ENCODE assay signal across 7 mouse cellular contexts in the genomic region with DNA sequence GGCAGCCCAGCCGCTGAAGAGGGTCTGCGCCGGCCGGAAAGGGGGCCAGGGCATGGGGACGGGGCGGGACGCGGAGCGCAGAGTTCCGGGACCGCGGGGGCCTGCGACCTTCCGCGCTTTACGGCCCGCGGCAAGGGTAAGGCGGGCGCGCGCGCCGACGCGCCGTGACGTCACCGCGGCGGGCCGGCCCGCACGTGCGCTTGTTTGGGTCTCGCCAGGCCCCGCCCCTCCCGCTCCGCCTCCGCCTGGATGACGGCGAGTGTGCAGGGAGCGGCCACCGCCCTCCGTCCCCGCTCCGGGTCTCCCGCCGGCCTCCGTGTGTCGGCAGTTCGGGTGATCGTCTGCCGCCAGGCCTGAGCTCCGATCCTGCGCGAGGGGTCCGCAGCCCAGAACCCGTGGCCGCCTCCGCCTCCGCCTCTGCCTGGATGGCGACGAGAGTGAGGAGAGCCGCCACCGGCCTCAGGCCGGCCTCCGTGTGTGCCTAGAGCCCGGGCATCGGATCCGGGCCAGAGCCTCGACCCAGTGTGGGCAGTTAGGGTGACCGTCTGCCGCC. TPM values are rescaled to one million over a fixed set of nuclear protein-coding genes. Genes with fewer than 3 reads are reported as not detected.
DNase-seq lines count a peak whose midpoint lies in the region; ATAC-seq lines count a peak whose summit lies in the region.
"Not testable (repeated sequence)": the region's sequence is repeated elsewhere in the genome, so short reads cannot be mapped to it uniquely, and the experiment has no call there.

No protein-coding gene starts in this region.

- H3K9ac ChIP-seq in limb, embryonic 11.5 days (ENCODE audit: low read length): peak overlapping the region; percentile 55
- H3K9ac ChIP-seq in midbrain, embryonic 14.5 days (replicated peaks; ENCODE audit: low read length): peak overlapping the region; percentile 74

- H3K4me3 ChIP-seq in embryonic facial prominence, embryonic 10.5 days: peak overlapping the region; percentile 70
- peak overlapping the region; percentile 52 for H3K4me3 ChIP-seq in limb, embryonic 11.5 days (ENCODE audit: low read depth, low read length)
- peak overlapping the region; percentile 62 for H3K4me3 ChIP-seq in midbrain, embryonic 14.5 days (replicated peaks; ENCODE audit: low read depth, low read length)

- H3K4me1 ChIP-seq in embryonic facial prominence, embryonic 10.5 days: peaks cover 16% of the 10 kb centered on the region
- H3K4me1 ChIP-seq in limb, embryonic 11.5 days (ENCODE audit: control insufficient read depth, insufficient read depth, low read length); midbrain, embryonic 14.5 days (ENCODE audit: control insufficient read depth, insufficient read depth, low read length): not testable (repeated sequence)

- not testable (repeated sequence) for H3K27me3 ChIP-seq in embryonic facial prominence, embryonic 10.5 days (replicated peaks; ENCODE audit: low read depth, poor library complexity, severe bottlenecking); limb, embryonic 11.5 days (ENCODE audit: control insufficient read depth, insufficient read depth, low read length); midbrain, embryonic 14.5 days (ENCODE audit: control insufficient read depth, insufficient read depth, low read length)

- DNase-seq in adrenal gland, postnatal 10 days: peak; percentile 98
- peak; percentile 95 for DNase-seq in embryonic facial prominence, embryonic 10.5 days (ENCODE audit: low spot score)
- DNase-seq in heart, adult 11 months: peak; percentile 100
- peak; percentile 96 for DNase-seq in kidney, adult 18-20 months
- DNase-seq in limb, embryonic 11.5 days (ENCODE audit: low spot score): peak; percentile 93
- DNase-seq in midbrain, embryonic 14.5 days: peak; percentile 94
- DNase-seq in spleen, adult 18-20 months: peak; percentile 88 to 94

- H3K27ac ChIP-seq in embryonic facial prominence, embryonic 10.5 days (replicated peaks): peak overlapping the region; percentile 40; the same call in 1 of the 2 replicates
- not testable (repeated sequence) for H3K27ac ChIP-seq in limb, embryonic 11.5 days (replicated peaks; ENCODE audit: low read depth, low read length)
- H3K27ac ChIP-seq in midbrain, embryonic 14.5 days (replicated peaks; ENCODE audit: low read depth, low read length): peak overlapping the region; percentile 67

- H3K4me2 ChIP-seq in limb, embryonic 11.5 days (ENCODE audit: low read depth, severe bottlenecking): peak overlapping the region; percentile 79
- peak overlapping the region; percentile 76 for H3K4me2 ChIP-seq in midbrain, embryonic 14.5 days (ENCODE audit: low read length)

- not testable (repeated sequence) for H3K9me3 ChIP-seq in embryonic facial prominence, embryonic 10.5 days; limb, embryonic 11.5 days (ENCODE audit: control insufficient read depth, low read length); midbrain, embryonic 14.5 days (ENCODE audit: control insufficient read depth, low read length)

- WGBS in embryonic facial prominence, embryonic 10.5 days: under 1% methylated on average over 73 of the region's 74 CpGs
- WGBS in limb, embryonic 11.5 days: under 1% methylated on average over 53 of the region's 74 CpGs
- WGBS in midbrain, embryonic 14.5 days: under 1% methylated on average over 66 of the region's 74 CpGs

- not testable (repeated sequence) for H3K36me3 ChIP-seq in embryonic facial prominence, embryonic 10.5 days (replicated peaks); limb, embryonic 11.5 days (ENCODE audit: control insufficient read depth, insufficient read depth, low read length); midbrain, embryonic 14.5 days (ENCODE audit: control insufficient read depth, insufficient read depth, low read length)

- ATAC-seq in limb, embryonic 11.5 days (ENCODE audit: insufficient number of reproducible peaks, low FRiP score, low TSS enrichment, low read depth): peak; percentile 90
- peak; percentile 93 for ATAC-seq in midbrain, embryonic 14.5 days (ENCODE audit: low FRiP score, low TSS enrichment)

RNA-seq across cellular contexts. Expression of gene Pdpr, which starts 51.1 kb away (rescaled TPM):
- total RNA-seq in adrenal gland, postnatal 10 days (2021): 10 to 100 TPM; 42.0 to 56.4 TPM
- polyA plus RNA-seq in embryonic facial prominence, embryonic 10.5 days (2016; fragmentation: Nextera tagmentation; extraction: Ambion mirVana): 10.8 and 11.5 TPM in 2 replicates
- 5.9 and 7.8 TPM in 2 replicates for polyA plus RNA-seq in limb, embryonic 11.5 days (2014; fragmentation: Nextera tagmentation; extraction: Ambion mirVana)
- 6.9 TPM in 2 replicates for polyA plus RNA-seq in midbrain, embryonic 14.5 days (2014; fragmentation: Nextera tagmentation; extraction: Ambion mirVana)

RNA-seq across cellular contexts. Expression of gene Clec18a, which starts 53.3 kb away (rescaled TPM):
- under 1 TPM in 1 of 2 experiments, not detected in 1; 0.15 TPM for total RNA-seq in adrenal gland, postnatal 10 days (2021)
- polyA plus RNA-seq in embryonic facial prominence, embryonic 10.5 days (2016; fragmentation: Nextera tagmentation; extraction: Ambion mirVana): 1.8 and 2.4 TPM in 2 replicates
- not detected in 2 replicates for polyA plus RNA-seq in limb, embryonic 11.5 days (2014; fragmentation: Nextera tagmentation; extraction: Ambion mirVana)
- 0.09 and 0.34 TPM in 2 replicates for polyA plus RNA-seq in midbrain, embryonic 14.5 days (2014; fragmentation: Nextera tagmentation; extraction: Ambion mirVana)
